8 mouse cellular contexts compared by ENCODE assay signal in genomic region chr10:81059603-81060543, GRCm38 (mm10). TPM values are rescaled to one million over a fixed set of nuclear protein-coding genes. Genes with fewer than 3 reads are reported as not detected.
A peak's percentile ranks its signal among the peaks of the same experiment; 100 is the strongest.
DNase-seq lines count a peak whose midpoint lies in the region; ATAC-seq and TF ChIP-seq lines count a peak whose summit lies in the region.

Gene Sgta (minus strand): TSS chr10:81060181.

- H3K4me1 ChIP-seq in G1E (ENCODE audit: insufficient read depth, low read depth, low read length), result peaks cover 40% of the 10 kb centered on the region
- H3K4me1 ChIP-seq in forebrain, embryonic 16.5 days (replicated peaks; ENCODE audit: control insufficient read depth, insufficient read depth, low read length), result peaks cover 25% of the 10 kb centered on the region
- peaks cover 3% of the 10 kb centered on the region; the same call in 1 of the 2 replicates for H3K4me1 ChIP-seq in lung, embryonic 14.5 days (ENCODE audit: insufficient read depth)
- peaks cover 39% of the 10 kb centered on the region for H3K4me1 ChIP-seq in olfactory bulb, adult 2 months (ENCODE audit: control insufficient read depth, insufficient read depth, low read length)
- peaks cover 35% of the 10 kb centered on the region for H3K4me1 ChIP-seq in thymus, adult 2 months (replicated peaks; ENCODE audit: control insufficient read depth, insufficient read depth, low read length)

- under 1% methylated on average over 48 of the region's 48 CpGs for WGBS in forebrain, embryonic 16.5 days
- WGBS in lung, embryonic 14.5 days, result under 1% methylated on average over 48 of the region's 48 CpGs
- under 1% methylated on average over 48 of the region's 48 CpGs for WGBS in olfactory bulb, adult 2 months
- WGBS in thymus, adult 2 months, result under 1% methylated on average over 48 of the region's 48 CpGs

- H3K4me3 ChIP-seq in G1E (ENCODE audit: low read depth, low read length), result peak within 1 kb of the TSS; percentile 89
- peak within 1 kb of the TSS; percentile 75 for H3K4me3 ChIP-seq in forebrain, embryonic 16.5 days (replicated peaks; ENCODE audit: low read length)
- peak within 1 kb of the TSS; percentile 90 for H3K4me3 ChIP-seq in layer of hippocampus, adult 2 months
- peak within 1 kb of the TSS; percentile 70 for H3K4me3 ChIP-seq in lung, embryonic 14.5 days (ENCODE audit: low read depth, low read length)
- peak within 1 kb of the TSS; percentile 73 for H3K4me3 ChIP-seq in olfactory bulb, adult 2 months (ENCODE audit: insufficient read depth, low read depth, low read length)
- peak within 1 kb of the TSS; percentile 77 for H3K4me3 ChIP-seq in thymus, adult 2 months (ENCODE audit: control insufficient read depth, insufficient read depth, low read length)

- H3K9ac ChIP-seq in forebrain, embryonic 16.5 days (replicated peaks; ENCODE audit: low read depth, low read length), result peak within 1 kb of the TSS; percentile 77
- H3K9ac ChIP-seq in lung, embryonic 14.5 days, result peak within 1 kb of the TSS; percentile 73

- DNase-seq in G1E (ENCODE audit: low spot score), result peak; percentile 92
- DNase-seq in cerebellum, adult 18-20 months, result peak; percentile 99 to 100
- peak; percentile 98 to 99 for DNase-seq in heart, postnatal 36 days
- peak; percentile 100 for DNase-seq in layer of hippocampus, adult 2 months (ENCODE audit: low spot score in 2 of 2)
- DNase-seq in lung, embryonic 14.5 days, result peak; percentile 100
- DNase-seq in thymus, adult 2 months, result peak; percentile 97

- H3K27ac ChIP-seq in forebrain, embryonic 16.5 days (ENCODE audit: low read length), result peak within 1 kb of the TSS; percentile 41
- H3K27ac ChIP-seq in layer of hippocampus, adult 2 months, result peak within 1 kb of the TSS; percentile 95
- no peak within 1 kb of the TSS for H3K27ac ChIP-seq in lung, embryonic 14.5 days (ENCODE audit: low read depth)
- H3K27ac ChIP-seq in olfactory bulb, adult 2 months (ENCODE audit: insufficient read depth, low read depth, low read length), result no peak within 1 kb of the TSS; the same call in 1 of the 2 replicates
- no peak within 1 kb of the TSS for H3K27ac ChIP-seq in thymus, adult 2 months (ENCODE audit: control insufficient read depth, insufficient read depth, low read length)

- TF ChIP-seq POLR2A in olfactory bulb, adult 2 months (IDR thresholded peaks at IDR 0.05; ENCODE audit: insufficient read depth, low read depth, low read length), result peak; percentile 92
- peak; percentile 57; the same call in 1 of the 2 replicates for TF ChIP-seq POLR2A in thymus, adult 2 months (IDR thresholded peaks at IDR 0.05; ENCODE audit: control insufficient read depth, extremely low read depth, insufficient read depth, low read length, poor library complexity)

- intact Hi-C loops in heart, postnatal 36 days (cut with DNase I), result no loop called here

- TF ChIP-seq CTCF in G1E (IDR thresholded peaks at IDR 0.05; ENCODE audit: low read depth, low read length), result no peak
- TF ChIP-seq CTCF in layer of hippocampus, adult 2 months (conservative IDR thresholded peaks at IDR 0.05), result no peak
- no peak for TF ChIP-seq CTCF in lung, embryonic 14.5 days (IDR thresholded peaks at IDR 0.05; ENCODE audit: low read depth)
- TF ChIP-seq CTCF in olfactory bulb, adult 2 months (IDR thresholded peaks at IDR 0.05; ENCODE audit: insufficient read depth, low read depth, low read length), result no peak
- TF ChIP-seq CTCF in thymus, adult 2 months (IDR thresholded peaks at IDR 0.05; ENCODE audit: borderline replicate concordance, control insufficient read depth, extremely low read depth, insufficient read depth, low read length, poor library complexity), result peak; percentile 27; the same call in 1 of the 2 replicates

- H3K36me3 ChIP-seq in G1E (replicated peaks), result peaks cover 41% of the 10 kb centered on the region
- H3K36me3 ChIP-seq in forebrain, embryonic 16.5 days (ENCODE audit: control insufficient read depth, insufficient read depth), result no peaks in the 10 kb centered on the region
- H3K36me3 ChIP-seq in lung, embryonic 14.5 days (ENCODE audit: insufficient read depth), result 0 out of 2 replicates have a peak, but pooled peaks cover under 1% of the 10 kb centered on the region
- H3K36me3 ChIP-seq in thymus, adult 2 months (ENCODE audit: control insufficient read depth, insufficient read depth, low read length), result no peaks in the 10 kb centered on the region

- H3K9me3 ChIP-seq in G1E (replicated peaks), result 0 out of 2 replicates have a peak, but pooled peaks cover 2% of the 10 kb centered on the region
- H3K9me3 ChIP-seq in forebrain, embryonic 16.5 days (ENCODE audit: control insufficient read depth, low read length), result no peaks in the 10 kb centered on the region
- no peaks in the 10 kb centered on the region for H3K9me3 ChIP-seq in lung, embryonic 14.5 days (ENCODE audit: low read depth, low read length)

- peaks cover 4% of the 10 kb centered on the region; the same call in 1 of the 2 replicates for H3K27me3 ChIP-seq in G1E (ENCODE audit: insufficient read depth, low read length)
- H3K27me3 ChIP-seq in forebrain, embryonic 16.5 days (replicated peaks; ENCODE audit: control insufficient read depth, insufficient read depth, low read length), result no peaks in the 10 kb centered on the region
- H3K27me3 ChIP-seq in lung, embryonic 14.5 days (ENCODE audit: insufficient read depth, low read length), result no peaks in the 10 kb centered on the region
- H3K27me3 ChIP-seq in thymus, adult 2 months (ENCODE audit: control insufficient read depth, insufficient read depth, low read length), result no peaks in the 10 kb centered on the region

- ATAC-seq in G1E (ENCODE audit: extremely low read depth, insufficient number of reproducible peaks, low FRiP score, poor library complexity, severe bottlenecking), result peak; percentile 93
- peak; percentile 96 for ATAC-seq in forebrain, embryonic 16.5 days
- peak; percentile 94 for ATAC-seq in lung, embryonic 14.5 days (ENCODE audit: insufficient read depth)

- H3K4me2 ChIP-seq in forebrain, embryonic 16.5 days (ENCODE audit: low read length), result peak within 1 kb of the TSS; percentile 93
- H3K4me2 ChIP-seq in lung, embryonic 14.5 days, result peak within 1 kb of the TSS; percentile 76

RNA-seq across cellular contexts. Expression of gene Sgta, which starts in this region (rescaled TPM):
- 69.9 and 71.1 TPM in 2 replicates for total RNA-seq in G1E (2014; fragmentation: Nextera tagmentation)
- 52.4 and 56.2 TPM in 2 replicates for total RNA-seq in G1E (2017)
- polyA plus RNA-seq in G1E (2012), result 178 and 186 TPM in 2 replicates
- polyA plus RNA-seq in forebrain, embryonic 16.5 days (2015; fragmentation: Nextera tagmentation; extraction: Ambion mirVana), result 325 and 344 TPM in 2 replicates
- 10 to 100 TPM; 96.1 to 99.9 TPM for total RNA-seq in heart, postnatal 36 days (2021)
- 100 to 1,000 TPM; 176 TPM for total RNA-seq in layer of hippocampus, adult 2 months (2021)
- polyA plus RNA-seq in lung, embryonic 14.5 days (2014; fragmentation: Nextera tagmentation; extraction: Ambion mirVana), result 172 and 186 TPM in 2 replicates
- polyA plus RNA-seq in olfactory bulb, adult 2 months (2012; ENCODE audit: insufficient read depth, insufficient read length, low replicate concordance, missing spikeins), result not detected in 2 replicates
- 265 and 279 TPM in 2 replicates for polyA plus RNA-seq in thymus, adult 2 months (2012; rRNA removed)

Comparison
In these comparisons a context has a peak if more than half of its experiments do, and no peak if none do; other contexts are left out.
1. H3K27ac ChIP-seq: peak in forebrain, embryonic 16.5 days (single experiment) and layer of hippocampus, adult 2 months (single experiment); none in lung, embryonic 14.5 days (single experiment), olfactory bulb, adult 2 months (single experiment) and thymus, adult 2 months (single experiment).
2. Peak in every context shown above with its lines, with median percentiles within 50 percentile points of each other: ATAC-seq, DNase-seq and H3K4me3 ChIP-seq.